Mouse (Mus musculus) heart, postnatal 14 days (tissue): ENCODE measurements around the gene Sufu. TPM values are rescaled to one million over a fixed set of nuclear protein-coding genes. Genes with fewer than 3 reads are reported as not detected.

Experiments
- DNase-seq, 2 experiments: peaks; one replicate each; pipeline ENCODE4 v3.0.0; 2021 to 2022
- intact Hi-C: fragments of 180-260 bp; cut with DNase I; formaldehyde crosslinking; loops from one replicate; pipeline ENCODE4 v1.15.1; 2025
- total RNA-seq, 2 experiments: library from RNA; stranded (reverse); gene quantifications; 2 replicates each; pipeline ENCODE4 v1.2.3; 2021

Gene Sufu
- total RNA-seq, 2 experiments from 2014 or later = 15.1 to 15.3 TPM

DNA sequence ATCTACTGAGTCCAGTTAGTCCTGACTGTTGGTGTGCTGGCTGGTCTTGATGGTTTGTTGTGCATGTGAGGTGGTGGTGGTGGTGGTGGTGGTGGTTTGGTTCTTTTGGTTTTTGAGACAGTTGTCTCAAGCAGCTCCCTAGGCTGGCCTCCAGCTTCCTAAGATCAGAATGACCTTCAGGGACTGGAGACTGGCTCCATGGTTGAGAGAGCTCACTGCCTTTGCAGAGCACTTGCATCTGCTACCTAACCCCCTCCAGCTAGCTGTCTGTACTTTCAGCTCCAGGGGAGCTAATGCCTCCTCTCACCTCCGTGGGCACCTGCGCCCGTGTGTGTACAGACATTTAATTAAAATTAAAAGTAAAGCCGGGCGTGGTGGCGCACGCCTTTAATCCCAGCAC is 23.7 kb downstream of the Sufu start:
- intact Hi-C loops = no loop called here
- no peak for DNase-seq

DNA sequence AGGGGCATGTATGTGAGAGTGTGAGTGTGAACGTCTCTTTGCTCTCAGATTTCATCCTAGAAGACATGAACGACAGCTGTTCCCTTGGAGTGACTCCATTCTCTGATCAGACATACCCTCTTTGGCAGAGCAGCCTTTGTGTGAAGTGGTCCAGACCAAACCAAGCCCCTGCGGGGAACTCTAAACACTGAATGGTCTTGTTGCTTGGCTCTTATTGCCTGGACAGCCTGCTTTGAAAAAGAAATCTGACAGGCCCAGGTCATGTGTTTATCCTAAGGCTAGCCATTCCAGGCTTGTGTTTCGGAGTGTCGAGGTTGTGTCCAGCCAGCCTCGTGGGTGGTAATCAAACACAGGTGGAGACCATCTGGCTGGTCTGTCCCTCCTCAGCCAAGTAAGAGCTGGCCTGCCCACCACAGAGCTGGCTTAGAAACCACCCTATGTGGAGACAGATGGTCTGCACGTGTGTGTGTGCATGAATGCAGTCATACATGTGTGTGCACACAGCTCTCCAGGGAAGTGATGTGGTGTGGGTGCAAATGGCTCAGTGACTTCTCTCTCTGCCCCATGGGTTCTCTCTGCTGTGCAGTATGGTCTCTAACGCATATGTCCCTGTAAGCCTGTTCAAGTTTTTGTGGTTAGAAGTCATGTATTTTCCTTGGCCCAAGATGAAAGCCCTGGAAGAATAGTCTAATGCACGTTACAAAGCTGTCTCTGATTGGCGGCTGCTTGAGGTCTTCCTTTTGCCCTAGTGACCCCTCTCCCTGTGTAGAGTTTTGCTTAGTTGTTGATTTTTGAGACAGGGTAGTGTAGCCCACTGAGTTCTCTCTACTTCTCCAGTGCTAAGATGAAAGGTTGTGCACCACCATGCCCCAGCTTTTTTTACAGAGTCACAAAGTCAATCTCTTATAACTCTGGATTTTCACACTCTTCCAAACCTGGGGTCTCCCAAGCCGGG is 26.0 kb downstream of the Sufu start:
- DNase-seq = peak in 1 of 2 experiments; percentile 29

GRCm38 (mm10) chr19:46425266-46425665 is 28.6 kb downstream of the Sufu start:
- no peak for DNase-seq
- intact Hi-C loops = no loop called here

More for the DNA sequence above, 26.0 kb downstream of the Sufu start:
- intact Hi-C loops = no loop called here

DNA sequence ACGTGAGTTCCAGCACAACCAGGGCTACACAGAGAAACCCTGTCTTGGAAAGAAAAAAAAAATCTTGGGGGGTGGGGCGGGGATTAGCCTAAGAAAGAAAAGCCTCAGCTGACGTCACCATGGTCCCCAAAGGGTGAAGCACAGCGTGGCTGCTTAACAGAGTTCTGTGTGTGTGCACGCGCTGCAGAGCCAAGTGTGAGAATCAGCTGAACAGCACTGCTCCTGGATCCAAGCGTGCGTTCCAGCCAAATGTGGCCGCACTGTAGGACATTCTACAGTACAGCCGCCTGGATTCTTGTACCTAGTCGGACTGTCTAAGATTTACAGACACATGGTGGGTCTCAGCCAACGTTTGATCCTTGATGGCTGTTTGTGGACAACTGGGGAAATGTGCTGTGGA is 29.8 kb downstream of the Sufu start:
- intact Hi-C loops = no loop called here
- DNase-seq = no peak

DNA sequence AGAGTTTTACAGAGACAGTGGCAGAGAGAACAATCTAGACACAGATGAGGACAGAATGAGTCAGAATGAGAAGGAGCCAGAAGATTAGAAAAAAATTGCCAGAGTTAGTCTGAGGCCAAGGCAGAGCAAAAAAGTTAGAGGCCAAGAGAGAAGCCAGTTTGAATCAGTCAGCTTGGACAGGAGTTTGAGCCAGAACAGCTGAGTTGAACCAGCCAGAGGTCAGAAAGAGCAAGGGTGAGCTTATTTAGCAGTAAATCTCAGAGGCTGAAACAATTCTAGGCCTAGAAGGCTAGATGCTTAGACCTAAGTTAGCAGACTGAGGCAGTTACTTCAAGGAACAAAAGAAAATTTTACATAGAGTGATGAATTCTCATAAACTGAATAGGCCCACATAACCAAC is 32.6 kb downstream of the Sufu start:
- intact Hi-C loops = no loop called here
- no peak for DNase-seq

DNA sequence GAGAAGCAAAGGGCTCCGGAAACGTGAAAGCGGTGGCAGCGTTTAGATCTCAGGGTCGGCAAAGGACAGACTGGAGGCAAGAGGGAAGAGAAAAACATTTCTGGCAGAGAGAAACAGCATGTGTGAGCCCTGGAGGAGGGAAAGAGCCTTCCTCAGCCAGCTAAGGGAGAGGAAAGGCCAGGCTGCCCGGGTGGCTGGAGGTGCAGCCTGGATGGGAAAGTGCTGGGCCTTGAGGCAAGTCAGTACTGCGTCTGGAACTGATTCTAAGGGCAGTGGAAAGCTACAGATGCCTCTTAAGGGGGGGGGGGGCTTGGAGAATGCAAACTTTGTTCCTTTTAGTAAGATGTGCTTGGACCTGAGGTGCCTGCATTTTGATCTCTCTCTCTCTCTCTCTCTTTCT is 37.0 kb downstream of the Sufu start:
- intact Hi-C loops = no loop called here

GRCm38 (mm10) chr19:46434148-46434547 is 37.5 kb downstream of the Sufu start:
- intact Hi-C loops = no loop called here

More for the DNA sequence above, 37.0 kb downstream of the Sufu start:
- DNase-seq = no peak

DNA sequence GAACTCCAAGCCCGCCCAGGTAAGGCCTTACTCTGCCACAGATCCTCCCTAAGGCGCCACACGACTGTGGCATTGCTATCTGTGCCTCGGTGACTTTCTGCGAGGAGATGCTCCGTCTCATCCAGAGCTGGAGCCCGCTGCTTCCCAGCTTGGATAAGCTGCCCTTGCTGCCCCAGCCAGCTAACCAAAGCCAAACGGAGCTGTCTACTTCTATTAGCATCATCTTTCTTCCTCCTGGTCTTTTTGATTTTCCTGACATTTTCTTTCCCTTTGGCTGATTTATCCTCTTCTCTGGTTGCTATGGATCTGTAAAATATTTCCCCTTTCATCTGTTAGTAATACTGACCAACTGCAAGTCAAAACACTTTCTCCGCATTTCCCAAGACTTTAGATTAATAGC is 37.9 kb downstream of the Sufu start:
- intact Hi-C loops = no loop called here
- DNase-seq = no peak

More at GRCm38 (mm10) chr19:46434148-46434547, 37.5 kb downstream of the Sufu start:
- DNase-seq = no peak

GRCm38 (mm10) chr19:46435492-46435891 is 38.8 kb downstream of the Sufu start:
- intact Hi-C loops = no loop called here
- DNase-seq = no peak

- intact Hi-C loops = loop anchor here (10.0 kb wide), 1 partner anchor 139 kb away; the partner anchor contains the start of gene Nfkb2
- no peak for DNase-seq
Observed at GRCm38 (mm10) chr19:46443509-46443908, 46.8 kb downstream of the Sufu start.

GRCm38 (mm10) chr19:46444209-46444608 is 47.5 kb downstream of the Sufu start:
- intact Hi-C loops = loop anchor here (1.0 to 10.0 kb wide), 2 partner anchors 47 to 139 kb away; partner anchors contain the start of gene Nfkb2
- DNase-seq = peak; percentile 79 to 88

- intact Hi-C loops = loop anchor here (5.0 to 10.0 kb wide), 2 partner anchors 108 to 141 kb away; partner anchors contain the start of genes Cuedc2 and Nfkb2
- DNase-seq = no peak
Observed at GRCm38 (mm10) chr19:46445641-46446040, 48.9 kb downstream of the Sufu start.

- intact Hi-C loops = loop anchor here (5.0 to 10.0 kb wide), 2 partner anchors 109 to 142 kb away; partner anchors contain the start of genes Cuedc2 and Nfkb2
- no peak for DNase-seq
Observed at GRCm38 (mm10) chr19:46446436-46447020, 49.8 kb downstream of the Sufu start.

DNA sequence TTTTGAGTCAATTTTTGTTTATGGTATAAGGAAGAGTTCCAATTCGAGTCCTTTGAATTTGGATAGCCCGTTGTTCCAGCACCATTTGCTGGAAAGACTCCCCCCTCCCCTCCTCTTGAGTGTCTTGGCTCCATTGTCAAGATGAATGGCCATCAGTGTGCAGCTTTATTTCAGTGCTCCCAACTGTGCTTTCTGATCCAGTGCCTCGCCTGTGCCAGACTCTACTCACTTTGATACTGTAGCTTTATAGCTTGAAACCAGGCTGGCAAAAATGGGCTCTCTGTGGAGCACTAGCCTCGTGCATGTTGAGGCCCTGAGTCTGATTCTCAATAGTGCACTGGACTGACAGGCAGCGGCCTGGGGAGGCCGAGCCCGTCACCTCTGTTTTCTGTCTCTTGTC is 50.4 kb downstream of the Sufu start:
- intact Hi-C loops = loop anchor here (5.0 to 10.0 kb wide), 2 partner anchors 110 to 142 kb away; partner anchors contain the start of genes Cuedc2 and Nfkb2
- DNase-seq = no peak

DNA sequence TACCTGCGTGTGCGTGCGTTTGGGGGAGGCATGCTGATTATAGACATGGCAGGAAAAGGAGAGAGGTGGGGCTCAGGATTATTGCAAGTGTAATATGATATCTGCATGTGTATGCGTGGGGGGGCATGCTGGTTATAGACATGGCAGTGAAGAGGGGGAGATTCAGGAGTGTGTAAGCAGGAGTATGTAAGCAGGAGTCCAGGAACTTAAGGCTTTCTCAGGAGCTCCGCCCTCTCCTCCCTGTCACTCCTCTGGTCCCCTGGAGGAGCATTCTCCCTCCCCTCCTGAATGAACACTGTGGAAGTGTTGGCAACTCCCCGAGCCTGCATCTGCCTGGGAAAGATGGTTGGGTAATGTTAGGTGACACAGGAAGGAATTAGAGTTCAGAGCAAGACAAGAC is 51.2 kb downstream of the Sufu start:
- intact Hi-C loops = loop anchor here (5.0 to 10.0 kb wide), 2 partner anchors 111 to 143 kb away; partner anchors contain the start of genes Cuedc2 and Nfkb2

GRCm38 (mm10) chr19:46449261-46450005 is 52.7 kb downstream of the Sufu start:
- no peak for DNase-seq
- intact Hi-C loops = loop anchor here (5.0 to 10.0 kb wide), 3 partner anchors 38 to 145 kb away; partner anchors contain the start of genes Cuedc2 and Nfkb2

More for the DNA sequence above, 51.2 kb downstream of the Sufu start:
- no peak for DNase-seq

- DNase-seq = peak; percentile 53 to 71
- intact Hi-C loops = loop anchor here (5.0 kb wide), 1 partner anchor 35 kb away; no protein-coding TSS in a partner anchor
Observed at GRCm38 (mm10) chr19:46452052-46452827, 55.5 kb downstream of the Sufu start.

DNA sequence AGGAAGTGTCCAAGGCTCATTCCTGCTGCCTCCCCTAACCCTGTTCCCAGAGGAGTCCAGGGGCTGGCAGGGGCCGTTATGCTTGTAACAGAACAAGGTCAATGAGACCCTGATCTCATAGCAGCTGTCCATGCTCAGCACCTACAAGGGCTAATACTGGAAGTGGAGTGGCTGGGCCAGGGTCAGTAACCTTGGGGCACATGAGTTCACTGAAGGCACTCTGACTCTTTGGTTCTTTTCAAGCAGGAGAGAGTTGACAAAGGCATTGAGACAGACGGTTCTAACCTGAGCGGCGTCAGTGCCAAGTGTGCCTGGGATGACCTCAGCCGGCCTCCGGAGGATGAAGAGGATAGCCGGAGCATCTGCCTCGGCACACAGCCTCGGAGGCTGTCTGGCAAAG is 56.2 kb downstream of the Sufu start:
- no peak for DNase-seq
- intact Hi-C loops = loop anchor here (5.0 kb wide), 1 partner anchor 34 kb away; no protein-coding TSS in a partner anchor
